Mouse (Mus musculus) Patski (cell line): Measurements from ENCODE around the gene Suco. TPM values are rescaled to one million over a fixed set of nuclear protein-coding genes. Genes with fewer than 3 reads are reported as not detected.

ENCODE experiments used
- ATAC-seq: fragments of 100-300 bp; one replicate; pipeline ENCODE4 v1.8.0; 2021
- CTCF ChIA-PET: fragments of 350-600 bp; sonication (Branson Sonifier 250); formaldehyde crosslinking; loops from one replicate; lab custom pipeline; 2022; ENCODE audit warnings: inconsistent platforms; lab: Charles Lee
- POLR2A ChIA-PET: fragments of 350-600 bp; sonication (Branson Sonifier 250); formaldehyde crosslinking; loops from one replicate; lab custom pipeline; 2022; ENCODE audit warnings: antibody characterized with exemption, inconsistent platforms; lab: Charles Lee
- DNase-seq: peaks from one replicate; pipeline ENCODE4 v3.0.0-alpha.2; 2011; ENCODE audit warnings: low read depth, low spot score
- H3K27me3 ChIP-seq: fragments of 371-371 bp; one replicate; pipeline ENCODE4 v1.5.1; 2021
- CTCF ChIP-seq: fragments of 100-300 bp; IDR thresholded peaks from one replicate; pipeline ENCODE4 v1.5.1; 2021
- in situ Hi-C: fragments of 300-500 bp; cut with MboI; formaldehyde crosslinking; loops from 3 replicates; pipeline ENCODE4 v1.11.1; 2018; ENCODE audit warnings: low pct_unique_long_range_greater_than_20kb, mixed read lengths
- polyA plus RNA-seq: library from polyadenylated mRNA; unstranded; gene quantifications from one replicate; pipeline ENCODE4 v1.2.3, GENCODE M21; 2021

The Suco gene
- polyA plus RNA-seq, result 37.7 TPM

- POLR2A ChIA-PET, result interaction anchor here (0.5 to 1.1 kb wide), 9 partner anchors 9 to 1079 kb away, joined by 3 to 7 read pairs (median 3); no protein-coding TSS in a partner anchor
- no peak for TF ChIP-seq CTCF
- in situ Hi-C loops, result no loop called here
Observed at GRCm38 (mm10) chr1:161876553-161877447, at the start of gene Suco. TSS of gene Suco (minus strand) at chr1:161876682.

GRCm38 (mm10) chr1:161925281-161925805 lies 48.9 kb upstream of the Suco start:
- ATAC-seq (no peak), DNase-seq (no peak)
- no peak for TF ChIP-seq CTCF
- in situ Hi-C loops, result no loop called here
- CTCF ChIA-PET, result interaction anchor here (1.0 to 1.2 kb wide), 2 partner anchors 9 to 16 kb away, joined by 3 to 5 read pairs; no protein-coding TSS in a partner anchor
- H3K27me3 ChIP-seq, result no peaks in the 10 kb centered on the region
- POLR2A ChIA-PET, result interaction anchor here (0.7 to 0.8 kb wide), 2 partner anchors 16 to 48 kb away, joined by 3 to 4 read pairs; no protein-coding TSS in a partner anchor

More at GRCm38 (mm10) chr1:161876553-161877447, at the start of gene Suco:
- peak; percentile 99 for ATAC-seq
- peak; percentile 87 for DNase-seq
- CTCF ChIA-PET, result interaction anchor here (1.0 kb wide), 1 partner anchor 91 kb away, joined by 3 read pairs; no protein-coding TSS in a partner anchor
- H3K27me3 ChIP-seq, result peaks cover 13% of the 10 kb centered on the region

- ChIA-PET CTCF (interaction anchor here (1.0 kb wide), 1 partner anchor 8 kb away, joined by 3 read pairs; no protein-coding TSS in a partner anchor), POLR2A (interaction anchor here (0.6 to 1.1 kb wide), 3 partner anchors 7 to 850 kb away, joined by 3 read pairs; no protein-coding TSS in a partner anchor)
- TF ChIP-seq CTCF, result no peak
- DNase-seq (no peak), ATAC-seq (no peak)
- H3K27me3 ChIP-seq, result no peaks in the 10 kb centered on the region
- in situ Hi-C loops, result no loop called here
Observed at GRCm38 (mm10) chr1:161924321-161924720, 47.8 kb upstream of the Suco start.

- in situ Hi-C loops, result no loop called here
- CTCF ChIA-PET, result interaction anchor here (1.4 kb wide), 1 partner anchor 30 kb away, joined by 3 read pairs; no protein-coding TSS in a partner anchor
Observed at GRCm38 (mm10) chr1:161921928-161922327, 45.4 kb upstream of the Suco start.

GRCm38 (mm10) chr1:161920475-161921454 lies 44.3 kb upstream of the Suco start:
- no peak for TF ChIP-seq CTCF
- DNase-seq (no peak), ATAC-seq (no peak)
- H3K27me3 ChIP-seq, result no peaks in the 10 kb centered on the region
- ChIA-PET CTCF (interaction anchor here (0.6 to 1.4 kb wide), 4 partner anchors 12 to 39 kb away, joined by 3 read pairs; no protein-coding TSS in a partner anchor), POLR2A (interaction anchor here (0.9 kb wide), 1 partner anchor 43 kb away, joined by 4 read pairs; no protein-coding TSS in a partner anchor)
- in situ Hi-C loops, result no loop called here

More at GRCm38 (mm10) chr1:161921928-161922327, 45.4 kb upstream of the Suco start:
- DNase-seq (no peak), ATAC-seq (no peak)
- POLR2A ChIA-PET, result no interaction called here
- TF ChIP-seq CTCF, result no peak
- H3K27me3 ChIP-seq, result no peaks in the 10 kb centered on the region

GRCm38 (mm10) chr1:161919594-161919993 lies 43.1 kb upstream of the Suco start:
- no peaks in the 10 kb centered on the region for H3K27me3 ChIP-seq
- ChIA-PET CTCF (interaction anchor here (0.9 to 1.0 kb wide), 2 partner anchors 13 to 35 kb away, joined by 3 read pairs; no protein-coding TSS in a partner anchor), POLR2A (interaction anchor here (0.9 kb wide), 1 partner anchor 42 kb away, joined by 4 read pairs; no protein-coding TSS in a partner anchor)
- ATAC-seq (no peak), DNase-seq (no peak)
- TF ChIP-seq CTCF, result no peak
- in situ Hi-C loops, result no loop called here

- ATAC-seq (no peak), DNase-seq (no peak)
- no peaks in the 10 kb centered on the region for H3K27me3 ChIP-seq
- in situ Hi-C loops, result no loop called here
- ChIA-PET POLR2A (no interaction called here), CTCF (no interaction called here)
- no peak for TF ChIP-seq CTCF
Observed at GRCm38 (mm10) chr1:161918682-161919372, 42.3 kb upstream of the Suco start.

- no peaks in the 10 kb centered on the region for H3K27me3 ChIP-seq
- no peak for ATAC-seq
- CTCF ChIA-PET, result no interaction called here
- POLR2A ChIA-PET, result no interaction called here
- in situ Hi-C loops, result no loop called here
- DNase-seq, result no peak
- no peak for TF ChIP-seq CTCF
Observed at GRCm38 (mm10) chr1:161917940-161918484, 41.5 kb upstream of the Suco start.
